Mouse (Mus musculus) megakaryocyte progenitor cell, adult 5-6 weeks (primary cell): Measurements from ENCODE around the gene Cx3cl1. TPM values are rescaled to one million over a fixed set of nuclear protein-coding genes. Genes with fewer than 3 reads are reported as not detected.

Source experiments
- ATAC-seq: replicated peaks from 2 replicates; pipeline ENCODE4 v1.8.0; 2016; ENCODE audit warnings: mild to moderate bottlenecking, moderate TSS enrichment, inconsistent platforms; ENCODE audit not compliant: poor library complexity
- total RNA-seq, 2 experiments: library from RNA; stranded (forward) in 1 of 2; stranded (reverse) in 1 of 2; fragments of 157-497, 149-512 nt in 1 of 2; fragments of 200-1000 nt in 1 of 2; gene quantifications; 2 replicates each; pipeline versions ENCODE4 v1.2.3 to v1.2.4; 2015 to 2017

Cx3cl1 gene
- total RNA-seq, 2 experiments from 2014 or later: 0.57 TPM; not detected in 1

- no peak for ATAC-seq
Measured at GRCm38 (mm10) chr8:94773048-94773447, 1.2 kb downstream of the Cx3cl1 start.

GRCm38 (mm10) chr8:94773700-94774171 lies 1.9 kb downstream of the Cx3cl1 start:
- no peak for ATAC-seq

- no peak for ATAC-seq
Measured at GRCm38 (mm10) chr8:94774601-94775000, 2.8 kb downstream of the Cx3cl1 start.

GRCm38 (mm10) chr8:94776346-94776745 lies 4.5 kb downstream of the Cx3cl1 start:
- no peak for ATAC-seq

GRCm38 (mm10) chr8:94778036-94778435 lies 6.2 kb downstream of the Cx3cl1 start:
- no peak for ATAC-seq

GRCm38 (mm10) chr8:94778473-94778872 lies 6.7 kb downstream of the Cx3cl1 start:
- peak; percentile 38; the same call in 1 of the 2 replicates for ATAC-seq

- ATAC-seq: peak; percentile 79
Measured at GRCm38 (mm10) chr8:94778895-94779533, 7.2 kb downstream of the Cx3cl1 start.

- no peak for ATAC-seq
Measured at GRCm38 (mm10) chr8:94779534-94780294, 7.9 kb downstream of the Cx3cl1 start.

- ATAC-seq: no peak
Measured at GRCm38 (mm10) chr8:94780491-94781154, 8.8 kb downstream of the Cx3cl1 start.

GRCm38 (mm10) chr8:94781155-94781837 lies 9.5 kb downstream of the Cx3cl1 start:
- ATAC-seq: no peak

- no peak for ATAC-seq
Measured at GRCm38 (mm10) chr8:94781838-94782235, 10.0 kb downstream of the Cx3cl1 start.

GRCm38 (mm10) chr8:94783890-94784289 lies 12.1 kb downstream of the Cx3cl1 start:
- no peak for ATAC-seq

GRCm38 (mm10) chr8:94785247-94785985 lies 13.6 kb downstream of the Cx3cl1 start:
- ATAC-seq: peak; percentile 57

- no peak for ATAC-seq
Measured at GRCm38 (mm10) chr8:94785995-94786595, 14.3 kb downstream of the Cx3cl1 start.

GRCm38 (mm10) chr8:94787524-94788501 lies 16.0 kb downstream of the Cx3cl1 start:
- ATAC-seq: peak; percentile 92

GRCm38 (mm10) chr8:94789256-94789955 lies 17.6 kb downstream of the Cx3cl1 start:
- no peak for ATAC-seq

- ATAC-seq: no peak
Measured at GRCm38 (mm10) chr8:94794368-94794767, 22.6 kb downstream of the Cx3cl1 start.

GRCm38 (mm10) chr8:94794782-94795181 lies 23.0 kb downstream of the Cx3cl1 start:
- ATAC-seq: peak; percentile 77
